Mouse (Mus musculus): ENCODE data around the gene Amdhd2. TPM values are rescaled to one million over a fixed set of nuclear protein-coding genes. Genes with fewer than 3 reads are reported as not detected.

The Amdhd2 gene
- polyA plus RNA-seq (2012; rRNA removed): 19.8 and 28.3 TPM in 2 replicates

GRCm38 (mm10) chr17:24163176-24163962, at the start of gene Amdhd2:
Gene Amdhd2 (minus strand): TSS chr17:24163766.

GRCm38 (mm10) chr17:24209043-24209915, 45.7 kb upstream of the Amdhd2 start, which contains the start of gene Ntn3:
Gene Ntn3 (minus strand): TSS chr17:24209531.

GRCm38 (mm10) chr17:24205284-24205888, 41.8 kb upstream of the Amdhd2 start, which contains the start of gene Tbc1d24:
Gene Tbc1d24 (minus strand): TSS chr17:24205562.

GRCm38 (mm10) chr17:24169317-24170065, 5.9 kb upstream of the Amdhd2 start, which contains the start of gene Atp6v0c:
Gene Atp6v0c (minus strand): TSS chr17:24169702.

GRCm38 (mm10) chr17:24150824-24151223, 12.7 kb downstream of the Amdhd2 start, which contains the start of gene Pdpk1:
Gene Pdpk1 (minus strand): TSS chr17:24150924.

Other genes starting within 250 kb of the Amdhd2 start
- not detected in 2 replicates for gene Dcpp3, start 246.3 kb downstream of the Amdhd2 start, polyA plus RNA-seq (2012; rRNA removed)
- gene Sbp, start 222.1 kb downstream of the Amdhd2 start, polyA plus RNA-seq (2012; rRNA removed): not detected in 2 replicates
- not detected in 2 replicates for gene Sbpl, start 208.5 kb downstream of the Amdhd2 start, polyA plus RNA-seq (2012; rRNA removed)
- 0.45 and 0.55 TPM in 2 replicates for gene Prss30, start 183.2 kb downstream of the Amdhd2 start, polyA plus RNA-seq (2012; rRNA removed)
- 0.58 and 0.98 TPM in 2 replicates for gene Prss22, start 165.7 kb downstream of the Amdhd2 start, polyA plus RNA-seq (2012; rRNA removed)
- gene Prss27, start 125.6 kb downstream of the Amdhd2 start, polyA plus RNA-seq (2012; rRNA removed): 10.9 and 15.8 TPM in 2 replicates
- 12.6 and 22.9 TPM in 2 replicates for gene Kctd5, start 90.3 kb downstream of the Amdhd2 start, polyA plus RNA-seq (2012; rRNA removed)
- 5.5 and 8.3 TPM in 2 replicates for gene Pdpk1, start 12.8 kb downstream of the Amdhd2 start, polyA plus RNA-seq (2012; rRNA removed)
- gene Atp6v0c, start 5.9 kb upstream of the Amdhd2 start, polyA plus RNA-seq (2012; rRNA removed): 453 and 617 TPM in 2 replicates
- 4.8 and 7.3 TPM in 2 replicates for gene Tbc1d24, start 41.8 kb upstream of the Amdhd2 start, polyA plus RNA-seq (2012; rRNA removed)
- 2.0 and 3.2 TPM in 2 replicates for gene Ntn3, start 45.8 kb upstream of the Amdhd2 start, polyA plus RNA-seq (2012; rRNA removed)
- 2.8 and 4.9 TPM in 2 replicates for gene Tedc2, start 57.1 kb upstream of the Amdhd2 start, polyA plus RNA-seq (2012; rRNA removed)
- gene Ccnf, start 87.7 kb upstream of the Amdhd2 start, polyA plus RNA-seq (2012; rRNA removed): 2.5 and 3.2 TPM in 2 replicates
- gene Abca17, start 187.3 kb upstream of the Amdhd2 start, polyA plus RNA-seq (2012; rRNA removed): not detected in 2 replicates
- gene Abca3, start 188.2 kb upstream of the Amdhd2 start, polyA plus RNA-seq (2012; rRNA removed): 21.6 and 28.9 TPM in 2 replicates

Data from stomach, adult 2 months (tissue).